Mouse (Mus musculus) MEL-GATA-1-ER (cell line): Measurements from ENCODE around the gene Mon1a.
A peak's percentile ranks its signal among the peaks of the same experiment; 100 is the strongest.

Experiments
- DNase-seq: peaks from one replicate; pipeline ENCODE4 v3.0.0-alpha.2; 2012; ENCODE audit warnings: low read depth; ENCODE audit errors: extremely low read depth

Gene Mon1a

GRCm38 (mm10) chr9:107908410-107909158 lies 20.6 kb downstream of the Mon1a start:
- DNase-seq, result peak; percentile 87

DNA sequence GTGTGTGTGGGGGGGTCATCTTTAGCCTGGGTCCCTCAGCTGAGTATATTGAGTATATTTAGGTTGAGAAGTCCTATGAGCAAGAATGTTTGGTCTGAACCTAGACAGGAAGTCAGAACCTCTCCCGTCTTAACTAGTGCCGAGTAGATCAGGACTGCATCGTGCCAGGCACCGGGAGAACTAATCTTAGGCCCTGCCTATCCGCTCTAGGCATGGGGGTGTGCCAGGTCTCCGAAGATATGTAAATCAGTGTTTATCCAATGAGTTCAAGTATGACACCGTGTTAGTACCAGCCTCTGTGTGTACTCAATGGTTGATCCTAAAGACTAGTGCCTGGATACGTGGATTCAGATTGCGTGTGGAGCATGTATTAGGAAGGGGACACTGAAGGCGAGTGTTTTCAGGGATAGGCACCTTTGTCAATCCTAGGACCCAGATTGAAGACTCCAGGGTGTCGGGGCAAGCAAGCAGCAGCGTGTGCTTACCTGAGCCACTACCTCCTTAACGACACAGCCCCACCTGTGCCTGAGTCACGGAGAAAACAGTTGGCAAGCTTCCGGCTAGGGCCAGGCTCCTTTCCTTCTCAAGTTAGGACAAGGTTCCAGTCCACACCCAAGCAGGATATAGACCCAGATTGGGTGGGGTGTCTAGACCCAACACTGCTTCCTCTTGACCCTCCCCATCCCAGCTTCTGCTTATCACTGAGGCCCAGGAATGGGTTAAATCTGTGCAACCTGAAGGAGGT lies 22.2 kb downstream of the Mon1a start:
- no peak for DNase-seq

DNA sequence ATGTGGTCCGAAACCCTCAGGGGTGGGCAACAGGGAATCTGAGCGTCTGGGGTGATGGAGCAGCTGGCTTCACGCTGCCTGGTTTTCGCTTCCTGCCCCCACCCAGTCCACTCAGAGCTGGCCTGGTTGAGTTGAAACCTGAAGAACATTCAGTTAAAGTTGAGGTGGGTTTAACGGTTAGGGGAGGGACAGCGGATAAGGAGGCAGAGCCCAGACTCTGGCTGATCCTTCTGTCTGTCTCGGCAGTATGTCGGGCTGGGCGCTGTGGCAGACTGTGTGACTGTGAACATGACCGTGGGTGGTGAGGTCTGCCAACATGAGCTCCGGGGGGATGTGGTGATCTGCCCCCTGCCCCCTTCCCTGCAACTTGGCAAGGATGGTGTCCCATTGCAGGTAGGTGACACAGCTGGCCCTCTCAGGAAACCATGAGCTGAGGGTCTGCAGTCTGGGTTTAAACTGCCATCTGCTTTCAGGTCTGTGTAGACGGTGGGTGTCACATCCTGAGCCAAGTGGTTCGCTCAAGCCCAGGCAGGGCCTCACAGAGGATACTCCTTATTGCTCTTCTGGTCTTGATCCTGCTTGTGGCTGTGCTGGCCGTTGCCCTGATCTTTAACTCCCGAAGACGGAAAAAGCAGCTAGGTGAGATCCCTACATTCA lies 26.9 kb downstream of the Mon1a start:
- DNase-seq, result peak; percentile 49

- no peak for DNase-seq
These were observed 30.1 kb downstream of the Mon1a start for GRCm38 (mm10) chr9:107917895-107918608.

DNA sequence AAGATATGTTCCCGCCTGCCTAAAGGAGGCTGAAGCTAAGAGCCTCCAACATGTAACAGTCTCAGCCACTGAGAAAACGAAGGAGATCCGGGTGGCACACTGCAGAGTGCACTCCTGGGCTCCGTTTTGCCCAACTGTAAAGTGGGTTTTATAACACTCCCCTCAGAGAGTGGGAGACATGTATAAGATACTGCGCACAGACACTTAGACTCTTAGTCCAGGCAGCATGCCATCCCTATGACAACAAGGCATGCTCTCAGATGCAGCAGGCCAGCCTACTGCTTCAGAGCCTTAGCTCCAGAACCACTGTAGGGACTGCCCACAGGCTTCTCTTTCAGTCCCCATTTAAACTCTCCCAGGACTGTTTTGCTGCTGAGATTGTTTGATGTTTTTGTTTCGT lies 30.9 kb downstream of the Mon1a start:
- DNase-seq, result no peak

DNA sequence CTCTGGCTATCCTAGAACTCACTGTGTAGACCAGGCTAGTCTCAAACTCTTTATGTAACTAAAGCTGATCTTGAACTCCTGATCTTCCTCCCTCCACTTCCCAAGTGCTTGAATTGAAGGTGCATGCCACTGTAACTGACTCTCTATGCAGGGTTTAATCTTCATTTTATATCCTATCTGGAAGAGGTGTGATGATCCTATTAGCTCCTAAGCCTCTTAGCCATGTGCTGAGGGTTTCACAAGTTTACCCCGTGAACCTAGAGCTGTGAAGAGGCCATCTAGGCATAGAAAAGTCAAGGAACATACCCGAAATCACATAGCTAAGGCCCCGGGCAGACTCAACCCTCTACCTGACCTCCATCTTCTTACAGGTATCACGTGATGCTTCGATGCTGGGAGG lies 31.5 kb downstream of the Mon1a start:
- DNase-seq, result no peak

DNA sequence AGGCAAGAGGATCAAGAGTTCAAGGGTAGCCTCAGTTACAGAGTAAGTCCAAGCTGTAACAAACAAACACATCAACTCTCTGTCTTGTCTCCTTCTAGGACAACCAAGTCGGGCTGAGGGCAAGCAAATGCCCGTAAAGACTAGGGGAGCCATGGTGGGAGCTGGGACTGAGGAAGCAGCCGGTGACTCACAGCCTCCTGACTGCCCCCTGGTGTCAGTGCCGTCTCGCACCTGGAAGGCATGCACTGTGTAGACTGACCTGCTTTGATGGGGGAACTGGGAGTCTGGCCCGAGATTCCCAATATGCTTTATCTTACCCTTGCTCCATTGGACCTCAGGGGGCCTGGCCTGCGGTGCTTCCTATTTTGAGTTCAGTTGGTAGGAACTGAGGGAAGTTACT lies 35.1 kb downstream of the Mon1a start:
- no peak for DNase-seq

DNA sequence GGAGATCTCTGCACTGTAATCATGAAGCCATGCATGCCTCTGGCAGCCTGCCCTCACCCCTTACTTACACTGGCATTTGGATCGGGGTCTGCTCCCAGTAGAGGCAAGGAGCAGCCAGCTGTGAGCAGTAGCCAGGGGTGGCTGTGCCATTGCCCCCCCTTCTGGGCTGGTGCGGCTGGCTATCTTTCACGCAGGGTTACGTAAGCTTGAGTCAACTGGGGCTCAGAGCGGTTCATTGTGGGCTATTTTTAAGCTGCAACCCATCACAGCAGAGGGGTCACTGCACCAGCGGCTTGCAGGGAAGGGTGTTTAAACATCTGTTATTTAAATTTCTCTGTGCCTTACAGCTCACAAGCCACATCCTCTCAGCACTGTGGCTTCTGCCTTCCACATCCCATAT lies 36.0 kb downstream of the Mon1a start:
- DNase-seq, result no peak

DNA sequence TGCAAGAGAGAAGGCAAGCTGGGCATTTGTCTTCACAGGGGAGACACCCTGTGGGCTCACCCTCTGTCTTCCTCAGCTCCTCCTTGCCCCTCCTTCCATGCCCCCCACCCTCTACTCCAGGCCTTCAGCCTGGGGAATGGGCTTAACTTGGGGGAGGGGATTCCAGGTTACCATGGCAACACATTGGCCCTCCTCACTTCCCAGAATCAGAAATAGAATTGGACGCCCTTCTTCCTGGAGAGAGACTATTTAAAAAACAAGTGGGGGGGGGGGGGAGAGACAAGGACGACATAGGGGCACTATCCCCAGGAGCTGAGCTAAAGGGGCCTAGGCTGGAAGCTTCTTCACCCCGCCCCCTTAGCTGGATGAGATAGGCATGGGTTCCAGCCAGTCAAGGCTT lies 37.3 kb downstream of the Mon1a start:
- DNase-seq, result no peak

DNA sequence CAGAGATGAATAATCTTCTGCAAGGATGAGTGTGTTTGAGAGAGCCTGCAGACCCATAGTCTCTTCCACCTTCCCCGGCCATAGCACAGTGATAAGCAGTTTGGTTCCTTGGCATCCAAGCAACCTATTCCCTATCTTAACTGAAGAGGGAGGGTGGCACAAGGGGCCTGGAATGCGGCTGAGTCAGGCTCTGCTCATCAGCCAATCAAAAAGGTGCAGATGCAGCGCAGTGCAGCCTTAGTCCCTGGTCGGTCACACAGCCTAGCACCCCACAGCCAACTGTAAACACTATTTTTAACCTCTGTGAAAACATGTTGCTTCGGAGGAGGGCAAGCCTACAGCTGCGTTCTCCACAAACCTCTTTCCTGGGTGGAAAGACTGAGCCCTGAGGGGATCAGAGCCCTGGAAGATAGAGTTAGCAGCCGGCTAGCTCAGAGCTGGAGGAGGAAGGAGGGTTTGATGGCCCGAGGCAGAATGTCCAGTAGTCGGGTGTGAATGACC lies 39.0 kb downstream of the Mon1a start:
- no peak for DNase-seq

DNA sequence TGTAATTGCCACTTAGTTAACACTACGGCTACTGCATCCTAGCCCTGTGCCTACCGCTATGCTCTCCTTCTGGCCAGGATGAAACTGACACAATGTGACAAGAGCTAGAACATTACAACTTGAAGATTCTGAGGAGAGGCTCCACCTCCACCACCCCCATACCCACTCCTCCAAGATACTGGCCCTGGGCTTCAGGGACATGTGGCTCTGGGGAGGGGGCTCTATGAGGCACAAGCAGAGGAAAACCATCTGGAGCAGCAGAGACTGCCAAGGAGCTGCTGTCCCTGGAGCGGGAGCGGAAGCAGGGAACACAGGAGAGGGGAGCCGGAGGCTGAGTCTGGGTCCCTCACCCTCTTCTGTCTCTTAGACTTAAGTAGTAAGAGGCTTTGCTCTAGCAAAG lies 39.8 kb downstream of the Mon1a start:
- no peak for DNase-seq

DNA sequence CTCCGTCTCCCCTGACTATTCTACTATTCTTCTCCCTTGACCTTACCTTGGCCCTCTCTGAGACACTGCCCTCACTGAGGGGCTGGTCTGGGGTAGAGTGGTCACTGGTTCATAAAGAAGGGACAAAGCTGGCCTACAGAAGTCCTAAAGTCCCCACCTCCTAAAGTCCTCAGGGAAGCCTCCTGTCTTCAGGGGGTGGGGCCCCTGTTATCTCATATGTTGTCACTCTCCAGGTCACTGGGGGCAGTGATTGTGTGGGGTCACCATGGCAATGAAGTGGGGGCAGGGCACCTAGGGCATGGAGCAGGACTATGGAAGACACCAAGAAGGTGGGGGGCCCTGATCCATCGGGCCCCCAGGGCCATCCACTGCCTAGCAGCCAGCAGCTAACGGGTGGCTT lies 40.2 kb downstream of the Mon1a start, which contains the start of gene Actl11:
Gene Actl11, plus strand, starts transcription at position 301 of the 400 bp plus-strand sequence.
- DNase-seq, result no peak

DNA sequence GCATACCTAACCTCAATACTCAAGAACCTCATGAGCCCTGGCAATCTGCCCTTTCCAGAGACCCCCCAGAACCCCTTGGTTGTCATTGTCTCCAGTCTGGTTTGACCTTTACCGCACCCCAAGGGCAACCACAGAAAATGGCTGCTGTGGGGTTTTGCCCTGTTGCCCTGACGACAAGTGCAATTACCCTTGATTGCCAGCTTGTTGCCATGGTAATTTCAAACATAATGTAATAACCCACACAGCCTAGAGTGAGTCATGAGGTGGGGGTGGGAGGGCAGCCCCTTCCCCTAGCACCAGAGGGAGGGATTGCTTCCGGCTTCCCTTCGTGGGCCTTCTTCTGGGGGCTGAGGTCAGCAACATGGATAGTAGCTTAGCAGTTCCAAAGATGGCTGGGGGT lies 44.3 kb downstream of the Mon1a start:
- no peak for DNase-seq

GRCm38 (mm10) chr9:107934146-107934545 lies 46.2 kb downstream of the Mon1a start:
- no peak for DNase-seq

- no peak for DNase-seq
These were observed 47.4 kb downstream of the Mon1a start, which contains the start of gene Camkv for GRCm38 (mm10) chr9:107935374-107935773. TSS of gene Camkv (plus strand) at chr9:107935674.

DNA sequence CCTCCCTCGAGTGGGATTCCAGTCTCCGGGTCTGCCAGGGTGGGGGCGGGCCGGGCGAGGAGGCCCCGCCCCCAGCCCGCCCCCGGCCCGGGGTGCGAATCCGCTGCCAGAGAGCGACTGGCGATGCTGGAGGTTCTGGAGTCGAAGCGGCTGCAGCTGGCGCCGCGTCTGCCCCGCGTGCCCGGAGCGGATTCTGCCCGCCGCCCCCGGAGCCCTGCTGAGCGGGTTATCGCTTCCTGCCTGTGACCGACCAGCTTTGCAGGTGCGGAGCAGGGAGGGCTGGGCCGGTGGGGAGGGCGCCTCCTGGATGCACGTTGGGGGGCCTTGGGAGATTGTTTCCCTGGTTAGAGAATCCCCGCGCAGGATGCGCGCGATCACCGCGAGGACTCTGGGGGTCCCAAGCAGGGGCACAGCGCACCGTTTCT lies 47.9 kb downstream of the Mon1a start:
- no peak for DNase-seq

DNA sequence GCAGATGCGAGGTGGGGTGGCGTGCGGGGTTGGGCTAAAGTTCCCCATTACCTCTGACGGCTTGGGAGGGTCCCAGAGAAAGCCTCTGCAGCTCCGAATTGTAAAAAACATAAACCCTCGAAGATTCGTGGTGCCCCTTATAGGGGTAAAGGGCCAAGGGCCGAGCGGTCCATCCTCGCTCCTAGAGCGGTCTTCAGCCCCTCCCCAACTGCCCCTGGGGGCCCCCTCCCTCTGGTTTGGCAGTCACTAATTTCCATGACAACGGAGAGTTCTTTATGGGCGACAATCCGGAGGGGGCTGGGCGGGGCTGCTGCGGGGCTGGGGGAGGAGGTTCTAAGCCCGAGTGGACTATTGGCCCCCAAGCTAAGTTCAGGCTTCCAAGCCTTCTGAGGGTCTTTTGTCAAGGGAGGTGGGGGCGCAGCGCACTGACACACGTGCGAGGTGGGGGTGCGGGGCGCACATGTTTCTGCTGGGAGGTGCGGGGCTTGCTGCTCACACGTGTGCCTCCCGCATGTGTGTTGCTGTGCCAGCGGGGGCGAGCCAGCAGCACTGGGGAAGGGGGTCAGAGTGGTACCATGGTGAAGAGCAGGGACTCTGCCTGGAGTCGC lies 48.4 kb downstream of the Mon1a start:
- DNase-seq, result no peak

GRCm38 (mm10) chr9:107936831-107937230 lies 48.9 kb downstream of the Mon1a start:
- DNase-seq, result no peak

DNA sequence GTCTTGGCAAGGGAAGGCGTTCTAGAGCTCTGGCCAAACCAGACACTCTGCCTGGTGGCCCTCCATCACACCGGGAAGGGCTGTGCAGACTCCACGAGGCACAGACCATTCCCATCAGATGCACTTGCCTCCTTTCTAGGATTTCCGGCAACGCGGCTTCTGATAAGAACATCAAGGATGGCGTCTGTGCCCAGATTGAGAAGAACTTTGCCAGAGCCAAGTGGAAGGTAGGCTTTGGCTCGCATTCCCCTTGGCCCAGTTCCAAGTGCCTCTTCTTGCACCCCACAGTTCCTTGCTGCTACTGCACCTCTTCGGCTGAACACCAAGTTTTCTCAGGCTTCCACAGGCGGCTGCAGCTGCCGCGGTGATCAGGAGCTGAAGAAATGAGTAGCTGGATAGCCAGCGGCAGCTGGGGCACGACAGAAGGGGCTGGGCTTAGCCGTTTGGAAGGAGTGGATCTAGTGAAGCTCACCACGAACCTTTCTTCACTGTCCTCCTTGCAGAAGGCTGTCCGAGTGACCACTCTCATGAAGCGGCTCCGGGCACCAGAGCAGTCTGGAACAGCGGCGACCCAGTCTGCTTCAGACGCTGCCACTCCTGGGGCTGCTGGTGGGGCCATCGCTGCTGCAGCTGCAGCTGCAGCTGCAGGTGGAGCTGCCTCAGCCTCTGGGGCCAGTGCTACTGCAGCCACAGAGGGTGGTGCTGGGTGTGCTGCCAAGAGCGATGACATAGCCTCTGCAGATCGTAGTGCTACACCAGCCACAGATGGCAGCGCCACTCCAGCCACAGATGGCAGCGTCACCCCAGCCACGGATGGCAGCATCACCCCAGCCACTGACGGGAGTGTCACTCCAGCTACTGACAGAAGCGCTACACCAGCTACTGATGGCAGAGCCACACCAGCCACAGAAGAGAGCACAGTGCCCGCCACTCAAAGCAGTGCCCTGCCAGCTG lies 59.6 kb downstream of the Mon1a start:
- no peak for DNase-seq
